Mouse (Mus musculus) heart, adult 2 months (tissue): ENCODE results near the gene Ssbp2.

Experiments used
- CTCF ChIP-seq: fragments of 200-600 bp; IDR thresholded peaks from 2 replicates; pipeline ENCODE4 v1.8.1; 2022; ENCODE audit warnings: antibody characterized with exemption, mild to moderate bottlenecking, moderate library complexity
- EP300 ChIP-seq: fragments of 200-500 bp; IDR thresholded peaks from 2 replicates; pipeline ENCODE4 v1.6.1; 2011; ENCODE audit warnings: low read depth, low read length, control low read depth; ENCODE audit not compliant: insufficient read depth
- POLR2A ChIP-seq: fragments of 200-500 bp; IDR thresholded peaks from 2 replicates; pipeline ENCODE4 v1.6.1; 2011; ENCODE audit warnings: mild to moderate bottlenecking, low read depth, low read length, control low read depth; ENCODE audit not compliant: insufficient read depth

- TF ChIP-seq POLR2A (no peak), CTCF (no peak), EP300 (no peak)
Measured at GRCm38 (mm10) chr13:91724211-91724610, 264.1 kb downstream of the Ssbp2 start.
